Mouse (Mus musculus) E14TG2a.4 (cell line): ENCODE data around the gene Gm17409.

Source experiments
- CTCF ChIP-seq: conservative IDR thresholded peaks from 2 replicates; pipeline ENCODE4 v1.5.1; 2014; ENCODE audit warnings: low read length
- POU5F1 ChIP-seq: IDR thresholded peaks from 2 replicates; pipeline ENCODE4 v1.6.1; 2014; ENCODE audit warnings: low read length, borderline replicate concordance

DNA sequence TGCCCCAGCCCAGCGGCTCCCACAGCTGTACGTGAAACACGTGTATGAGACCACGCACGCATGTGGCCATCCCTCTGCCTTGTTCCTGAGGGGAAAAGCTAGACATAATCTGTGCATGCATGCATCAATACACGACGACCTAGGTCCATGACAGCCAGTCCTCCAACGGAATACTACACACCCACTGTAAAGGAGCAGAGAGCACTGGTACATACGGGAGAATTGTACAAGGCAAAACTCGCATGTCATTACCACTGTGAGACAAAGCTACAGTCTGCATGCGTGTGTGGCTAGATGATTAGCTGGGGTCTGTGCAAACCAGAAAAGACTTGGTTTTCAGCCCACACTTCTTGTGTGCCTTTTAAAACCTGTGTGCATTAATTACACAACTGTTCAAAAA, 44.6 kb downstream of the Gm17409 start:
- TF ChIP-seq CTCF (no peak), POU5F1 (no peak)
